Mouse (Mus musculus) hindbrain, embryonic 10.5 days (tissue): ENCODE results near the gene Mettl5. TPM values are rescaled to one million over a fixed set of nuclear protein-coding genes. Genes with fewer than 3 reads are reported as not detected.
"Not testable (repeated sequence)": the region's sequence is repeated elsewhere in the genome, so short reads cannot be mapped to it uniquely, and the experiment has no call there.

Source experiments
- DNase-seq: peaks from one replicate; pipeline ENCODE4 v3.0.0-alpha.2; 2017; ENCODE audit warnings: low spot score
- H3K27ac ChIP-seq: fragments of 300-500 bp; sonication (generic); 2 replicates; pipeline ENCODE4 v1.5.1; 2016; ENCODE audit warnings: mild to moderate bottlenecking, moderate library complexity
- H3K27me3 ChIP-seq: fragments of 300-500 bp; sonication (generic); 2 replicates; pipeline ENCODE4 v1.6.1; 2016; ENCODE audit warnings: mild to moderate bottlenecking; ENCODE audit not compliant: poor library complexity, insufficient read depth, severe bottlenecking
- H3K36me3 ChIP-seq: fragments of 300-500 bp; sonication (generic); 2 replicates; pipeline ENCODE4 v1.6.1; 2016; ENCODE audit warnings: mild to moderate bottlenecking, moderate library complexity
- H3K4me1 ChIP-seq: fragments of 300-500 bp; sonication (generic); replicated peaks from 2 replicates; pipeline ENCODE4 v1.6.1; 2016; ENCODE audit warnings: mild to moderate bottlenecking
- H3K4me3 ChIP-seq: fragments of 300-500 bp; sonication (generic); 2 replicates; pipeline ENCODE4 v1.5.1; 2016; ENCODE audit warnings: mild to moderate bottlenecking, moderate library complexity
- H3K9me3 ChIP-seq: fragments of 300-500 bp; sonication (generic); 2 replicates; pipeline ENCODE4 v1.6.1; 2016; ENCODE audit warnings: mild to moderate bottlenecking, moderate library complexity
- WGBS: fragments of 180-500 bp; shearing (Covaris S2); methylation state at CpG from one replicate; pipeline ENCODE4 v1.1.7; 2016; 5-methylcytosine and 5-hydroxymethylcytosine counted together
- polyA plus RNA-seq: library from polyadenylated mRNA; unstranded; fragments of >200 nt; fragmentation: Nextera tagmentation; extraction: Ambion mirVana; gene quantifications from 2 replicates; pipeline ENCODE4 v1.2.1, GENCODE M21; 2016

Mettl5 gene
- polyA plus RNA-seq, result 39.0 and 45.9 TPM in 2 replicates

DNA sequence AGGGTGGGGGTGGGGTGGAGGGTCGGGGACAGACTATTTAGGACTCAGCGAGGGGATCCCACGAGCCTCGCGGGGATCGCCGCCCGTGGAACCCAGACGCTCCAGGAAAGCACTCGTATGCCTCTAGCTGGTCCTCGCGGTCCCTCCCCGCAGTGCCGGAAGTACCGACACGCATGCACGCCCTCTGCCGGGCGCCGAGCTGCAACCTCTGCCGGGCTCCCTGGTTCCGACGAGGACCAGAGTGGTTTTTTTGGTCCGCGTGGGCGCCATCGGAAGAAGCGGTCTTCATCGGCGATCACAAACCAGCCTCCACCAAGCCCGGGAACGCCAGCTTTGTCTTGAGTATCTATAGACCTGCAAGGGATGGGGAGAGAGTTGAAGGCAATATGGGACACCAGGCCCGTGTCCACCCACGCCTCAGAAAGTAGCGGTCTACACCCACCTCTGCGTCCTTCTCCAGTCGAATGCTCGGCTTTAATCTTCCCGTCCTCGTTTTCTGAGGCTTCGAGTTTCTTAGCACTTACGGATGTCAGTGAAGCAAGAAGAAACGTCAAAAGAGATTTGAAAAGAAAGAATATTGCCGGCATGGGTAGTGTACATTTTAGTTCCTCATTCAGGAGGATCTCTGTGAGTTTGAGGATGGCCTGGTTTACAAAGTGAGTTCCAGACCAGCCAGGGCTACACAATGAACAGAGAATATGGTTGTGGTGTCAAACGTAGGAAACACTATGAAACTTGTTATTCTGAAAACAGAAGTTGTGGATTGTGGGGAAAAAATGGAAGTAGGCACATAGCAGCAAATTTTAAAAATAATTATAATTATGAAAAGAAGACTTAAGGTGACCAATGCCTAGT, at the start of gene Mettl5:
Gene Mettl5 (minus strand): TSS at position 165 of the 855 bp plus-strand sequence.
- DNase-seq, result peak; percentile 87
- Histone ChIP-seq H3K4me1 (peaks cover 19% of the 10 kb centered on the region), H3K27ac (peak within 1 kb of the TSS; percentile 91), H3K4me3 (peak within 1 kb of the TSS; percentile 81), H3K27me3 (no peaks in the 10 kb centered on the region), H3K9me3 (no peaks in the 10 kb centered on the region), H3K36me3 (no peaks in the 10 kb centered on the region)
- WGBS, result 2% methylated on average over 45 of the region's 45 CpGs

DNA sequence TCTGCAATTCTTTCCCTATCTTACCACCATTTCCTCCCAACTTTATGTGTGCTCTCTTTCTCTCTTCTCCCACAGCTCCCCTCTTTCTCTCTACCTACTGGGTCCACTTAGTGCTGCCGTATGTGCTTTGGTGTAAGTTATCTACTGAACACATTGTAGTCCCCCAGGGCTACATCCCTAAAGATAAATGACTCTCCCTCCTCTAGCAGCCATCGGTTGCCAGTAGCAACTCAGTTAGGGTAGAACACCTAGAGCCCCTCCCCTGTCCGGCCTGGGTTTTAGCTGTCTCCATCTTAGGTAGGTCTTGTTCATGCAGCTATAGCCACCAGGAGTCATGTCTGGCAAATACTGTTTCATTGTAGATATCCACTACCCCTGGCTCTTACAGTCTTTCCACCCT, 39.5 kb upstream of the Mettl5 start:
- 88% methylated on average over 3 of the region's 3 CpGs for WGBS
- Histone ChIP-seq H3K27ac (no peak overlapping the region), H3K4me3 (no peak overlapping the region), H3K27me3 (no peaks in the 10 kb centered on the region), H3K36me3 (peaks cover 76% of the 10 kb centered on the region), H3K4me1 (no peaks in the 10 kb centered on the region), H3K9me3 (no peaks in the 10 kb centered on the region)
- no peak for DNase-seq

- DNase-seq, result no peak
- H3K27me3 ChIP-seq, result no peaks in the 10 kb centered on the region
- no peak overlapping the region for H3K27ac ChIP-seq
- H3K4me1 ChIP-seq, result no peaks in the 10 kb centered on the region
- H3K36me3 ChIP-seq, result peaks cover 63% of the 10 kb centered on the region
- H3K9me3 ChIP-seq, result no peaks in the 10 kb centered on the region
- 98% methylated on average over 3 of the region's 3 CpGs for WGBS
- no peak overlapping the region for H3K4me3 ChIP-seq
These were observed 31.9 kb upstream of the Mettl5 start for GRCm38 (mm10) chr2:69917301-69917700.

DNA sequence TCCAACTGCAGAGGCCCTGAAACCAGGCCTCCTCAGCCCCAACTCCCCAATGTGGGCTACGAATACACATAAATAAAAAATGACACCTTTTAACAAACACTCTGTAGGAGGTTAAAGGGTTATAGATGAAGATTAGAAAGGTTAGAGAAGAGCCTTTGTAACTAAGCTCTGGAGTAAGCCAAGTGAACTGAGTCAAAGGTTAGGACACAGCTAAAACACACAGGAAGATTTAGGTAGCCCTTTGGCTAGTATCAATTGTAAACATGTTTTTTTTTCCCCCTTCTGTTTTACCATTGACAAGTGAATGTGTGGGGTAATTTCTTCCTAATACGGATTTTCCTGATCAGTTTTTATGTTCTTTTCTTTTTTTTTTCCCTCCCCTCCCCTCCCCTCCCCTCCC, 27.4 kb upstream of the Mettl5 start:
- Histone ChIP-seq H3K27me3 (no peaks in the 10 kb centered on the region), H3K36me3 (peaks cover 30% of the 10 kb centered on the region), H3K27ac (no peak overlapping the region), H3K4me1 (no peaks in the 10 kb centered on the region), H3K9me3 (no peaks in the 10 kb centered on the region), H3K4me3 (no peak overlapping the region)
- 47% methylated on average over 2 of the region's 2 CpGs for WGBS
- no peak for DNase-seq

GRCm38 (mm10) chr2:69907394-69907793, 22.0 kb upstream of the Mettl5 start:
- not testable (repeated sequence) for H3K27me3 ChIP-seq, H3K9me3 ChIP-seq, DNase-seq, H3K27ac ChIP-seq, H3K4me3 ChIP-seq, H3K4me1 ChIP-seq
- 84% methylated on average over 4 of the region's 4 CpGs for WGBS
- peaks cover 19% of the 10 kb centered on the region for H3K36me3 ChIP-seq

DNA sequence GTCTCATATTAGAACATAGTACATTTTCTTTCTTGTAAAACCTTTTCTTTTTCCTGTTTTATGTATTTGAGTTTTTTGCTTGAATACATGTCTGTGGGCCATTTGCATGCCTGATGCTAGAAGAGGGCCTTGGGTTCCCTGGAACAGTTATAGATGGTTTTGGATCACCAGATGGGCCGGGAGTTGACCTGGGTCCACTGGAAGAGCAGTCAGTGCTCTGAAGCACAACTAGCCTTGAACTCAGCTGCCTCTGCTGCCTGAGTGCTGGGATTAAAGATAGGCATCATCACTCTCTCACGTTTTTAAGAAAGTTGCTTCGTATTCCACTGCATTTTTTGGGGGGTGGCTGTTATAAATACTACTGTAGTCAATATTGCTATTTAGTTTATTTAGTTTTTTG, 18.1 kb upstream of the Mettl5 start:
- H3K4me3 ChIP-seq, result no peak overlapping the region
- peaks cover 31% of the 10 kb centered on the region for H3K36me3 ChIP-seq
- no peaks in the 10 kb centered on the region for H3K9me3 ChIP-seq
- WGBS, result 93% methylated on average over 3 of the region's 3 CpGs
- no peak overlapping the region for H3K27ac ChIP-seq
- DNase-seq, result no peak
- H3K4me1 ChIP-seq, result peaks cover 10% of the 10 kb centered on the region
- no peaks in the 10 kb centered on the region for H3K27me3 ChIP-seq

- under 1% methylated on average over 55 of the region's 55 CpGs for WGBS
- Histone ChIP-seq H3K27me3 (no peaks in the 10 kb centered on the region), H3K4me1 (peaks cover 16% of the 10 kb centered on the region), H3K36me3 (peaks cover 16% of the 10 kb centered on the region), H3K27ac (peak overlapping the region; percentile 98), H3K4me3 (peak overlapping the region; percentile 97), H3K9me3 (no peaks in the 10 kb centered on the region)
- peak; percentile 62 for DNase-seq
These were observed 12.5 kb upstream of the Mettl5 start for GRCm38 (mm10) chr2:69897618-69898575.

DNA sequence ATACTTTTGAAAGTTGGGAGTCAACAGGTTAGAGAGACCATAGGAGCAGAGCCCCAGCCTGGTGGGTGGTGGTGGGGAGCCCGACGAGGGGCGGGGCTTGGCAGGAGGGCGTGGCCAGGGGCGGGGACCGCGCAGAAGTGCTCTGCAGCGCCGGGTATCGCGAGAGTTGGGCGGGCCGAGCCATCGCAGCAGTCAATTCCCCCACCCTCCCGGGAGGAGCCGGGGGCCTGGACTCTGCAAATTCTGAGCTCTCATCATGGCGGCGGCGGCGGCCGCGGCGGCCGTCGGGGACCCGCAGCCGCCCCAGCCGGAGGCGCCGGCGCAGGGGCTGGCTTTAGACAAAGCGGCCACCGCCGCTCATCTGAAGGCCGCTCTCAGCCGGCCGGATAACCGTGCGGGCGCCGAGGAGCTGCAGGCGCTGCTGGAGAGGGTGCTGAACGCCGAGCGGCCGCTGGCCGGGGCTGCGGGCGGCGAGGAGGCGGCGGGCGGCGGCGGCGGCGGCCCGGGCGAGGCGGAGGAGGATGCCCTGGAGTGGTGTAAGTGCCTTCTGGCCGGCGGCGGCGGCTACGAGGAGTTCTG, 11.7 kb upstream of the Mettl5 start, which contains the start of gene Ubr3:
Gene Ubr3 (plus strand): TSS at position 208 of the 579 bp plus-strand sequence.
- H3K27ac ChIP-seq, result peak within 1 kb of the TSS; percentile 98
- no peaks in the 10 kb centered on the region for H3K27me3 ChIP-seq
- DNase-seq, result peak; percentile 97
- under 1% methylated on average over 65 of the region's 65 CpGs for WGBS
- peak within 1 kb of the TSS; percentile 97 for H3K4me3 ChIP-seq
- H3K9me3 ChIP-seq, result no peaks in the 10 kb centered on the region
- H3K4me1 ChIP-seq, result peaks cover 16% of the 10 kb centered on the region
- peaks cover 14% of the 10 kb centered on the region for H3K36me3 ChIP-seq

- 95% methylated on average over 4 of the region's 4 CpGs for WGBS
- Histone ChIP-seq H3K27ac (no peak overlapping the region), H3K4me1 (peaks cover 16% of the 10 kb centered on the region), H3K9me3 (no peaks in the 10 kb centered on the region), H3K27me3 (no peaks in the 10 kb centered on the region), H3K36me3 (peaks cover 4% of the 10 kb centered on the region), H3K4me3 (no peak overlapping the region)
- DNase-seq, result no peak
These were observed 10.8 kb upstream of the Mettl5 start for GRCm38 (mm10) chr2:69896224-69896581.

- no peak overlapping the region for H3K4me3 ChIP-seq
- H3K4me1 ChIP-seq, result peaks cover 16% of the 10 kb centered on the region
- WGBS, result 59% methylated on average over 14 of the region's 14 CpGs
- no peaks in the 10 kb centered on the region for H3K36me3 ChIP-seq
- no peak for DNase-seq
- H3K9me3 ChIP-seq, result no peaks in the 10 kb centered on the region
- H3K27me3 ChIP-seq, result no peaks in the 10 kb centered on the region
- H3K27ac ChIP-seq, result no peak overlapping the region
These were observed 10.2 kb upstream of the Mettl5 start for GRCm38 (mm10) chr2:69895502-69896223.

- no peak overlapping the region for H3K4me3 ChIP-seq
- peaks cover 10% of the 10 kb centered on the region for H3K4me1 ChIP-seq
- H3K36me3 ChIP-seq, result no peaks in the 10 kb centered on the region
- no peak overlapping the region for H3K27ac ChIP-seq
- WGBS, result 85% methylated on average over 5 of the region's 5 CpGs
- no peaks in the 10 kb centered on the region for H3K27me3 ChIP-seq
- no peak for DNase-seq
- H3K9me3 ChIP-seq, result no peaks in the 10 kb centered on the region
These were observed 8.5 kb upstream of the Mettl5 start for GRCm38 (mm10) chr2:69893891-69894290.

- H3K9me3 ChIP-seq, result no peaks in the 10 kb centered on the region
- DNase-seq, result no peak
- H3K4me1 ChIP-seq, result peaks cover 3% of the 10 kb centered on the region
- no peaks in the 10 kb centered on the region for H3K36me3 ChIP-seq
- H3K27ac ChIP-seq, result no peak overlapping the region
- no peak overlapping the region for H3K4me3 ChIP-seq
- 87% methylated on average over 1 of the region's 1 CpGs for whole genome bisulfite sequencing
- no peaks in the 10 kb centered on the region for H3K27me3 ChIP-seq
These were observed 7.7 kb upstream of the Mettl5 start for GRCm38 (mm10) chr2:69893145-69893544.
